Mouse (Mus musculus) kidney, embryonic 16.5 days (tissue): ENCODE measurements around the gene Gpr83. TPM values are rescaled to one million over a fixed set of nuclear protein-coding genes. Genes with fewer than 3 reads are reported as not detected.

Source experiments
- ATAC-seq: fragments of 200-750 bp; cut with Nextera tagmentation; 2 replicates; pipeline ENCODE4 v1.8.0; 2017; ENCODE audit warnings: moderate TSS enrichment; ENCODE audit not compliant: low FRiP score, low TSS enrichment
- H3K27ac ChIP-seq: fragments of 300-500 bp; sonication (generic); 2 replicates; pipeline ENCODE4 v1.5.1; 2014; ENCODE audit warnings: low read length
- H3K27me3 ChIP-seq: fragments of 300-500 bp; sonication (generic); 2 replicates; pipeline ENCODE4 v1.6.1; 2014; ENCODE audit warnings: low read length, control low read depth, mixed read lengths; ENCODE audit not compliant: insufficient read depth
- H3K36me3 ChIP-seq: fragments of 300-500 bp; sonication (generic); 2 replicates; pipeline ENCODE4 v1.6.1; 2014; ENCODE audit warnings: low read length, control low read depth, mixed read lengths; ENCODE audit not compliant: insufficient read depth
- H3K4me1 ChIP-seq: fragments of 300-500 bp; sonication (generic); 2 replicates; pipeline ENCODE4 v1.6.1; 2014; ENCODE audit warnings: low read length, control low read depth, mixed read lengths; ENCODE audit not compliant: insufficient read depth
- H3K4me2 ChIP-seq: fragments of 300-500 bp; sonication (generic); replicated peaks from 2 replicates; pipeline ENCODE4 v1.6.1; 2014; ENCODE audit warnings: low read depth, low read length
- H3K4me3 ChIP-seq: fragments of 300-500 bp; sonication (generic); 2 replicates; pipeline ENCODE4 v1.5.1; 2014; ENCODE audit warnings: mild to moderate bottlenecking, low read length
- H3K9ac ChIP-seq: fragments of 300-500 bp; sonication (generic); replicated peaks from 2 replicates; pipeline ENCODE4 v1.6.1; 2014; ENCODE audit warnings: low read length
- H3K9me3 ChIP-seq: fragments of 300-500 bp; sonication (generic); 2 replicates; pipeline ENCODE4 v1.6.1; 2016; ENCODE audit warnings: low read length, control low read depth
- WGBS: fragments of 180-500 bp; shearing (Covaris S2); extraction: QIAGEN DNeasy Blood & Tissue Kit; methylation state at CpG from one replicate; pipeline ENCODE4 v1.1.7; 2014; 5-methylcytosine and 5-hydroxymethylcytosine counted together
- polyA plus RNA-seq: library from polyadenylated mRNA; unstranded; fragments of >200 nt; fragmentation: Nextera tagmentation; extraction: Ambion mirVana; gene quantifications from 2 replicates; pipeline ENCODE4 v1.2.1, GENCODE M21; 2015

Gene Gpr83
- 0.49 and 0.53 TPM in 2 replicates for polyA plus RNA-seq

DNA sequence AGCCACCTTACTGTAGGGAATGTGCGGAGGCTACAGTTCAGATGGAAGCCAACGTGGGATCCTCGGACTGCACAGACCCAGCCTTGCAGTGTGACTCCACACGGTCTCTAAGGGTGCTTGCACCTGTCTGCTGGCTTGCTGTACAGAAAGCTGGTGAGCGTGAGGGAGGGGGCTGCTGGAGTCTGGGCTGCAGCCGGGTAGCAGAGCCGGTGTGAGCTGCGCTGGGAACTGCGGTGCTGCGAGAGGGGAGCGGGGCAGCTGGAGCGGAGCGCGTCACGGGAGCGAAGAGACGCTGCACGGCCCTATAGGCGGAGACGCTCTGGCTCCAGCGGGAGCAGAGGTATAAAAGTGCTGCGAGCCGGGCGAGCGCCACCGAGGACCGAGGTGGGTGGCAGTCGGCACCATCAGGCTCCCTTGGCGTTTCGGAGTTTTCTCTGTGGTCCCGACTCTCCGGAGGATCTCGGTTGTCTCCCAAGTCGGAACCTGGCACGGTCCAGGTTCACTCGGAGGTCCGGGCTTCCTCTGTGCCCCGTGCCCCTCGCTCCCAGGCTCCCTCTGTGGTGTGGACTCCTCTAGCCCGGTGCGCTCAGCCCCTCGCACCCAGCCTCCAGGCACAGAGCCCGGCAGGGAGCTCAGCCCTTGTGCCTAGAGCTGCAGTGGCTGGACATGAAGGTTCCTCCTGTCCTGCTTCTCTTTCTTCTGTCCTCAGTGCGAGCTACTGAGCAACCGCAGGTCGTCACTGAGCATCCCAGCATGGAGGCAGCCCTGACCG lies at the start of gene Gpr83:
Gpr83 (plus strand) TSS at position 343 of the 772 bp plus-strand sequence.
- H3K9ac ChIP-seq: peak within 1 kb of the TSS; percentile 55
- H3K4me2 ChIP-seq: peak within 1 kb of the TSS; percentile 67
- no peaks in the 10 kb centered on the region for H3K9me3 ChIP-seq
- peaks cover 4% of the 10 kb centered on the region for H3K4me1 ChIP-seq
- peak within 1 kb of the TSS; percentile 45 for H3K4me3 ChIP-seq
- H3K27ac ChIP-seq: no peak within 1 kb of the TSS
- 2% methylated on average over 47 of the region's 47 CpGs for WGBS
- peak; percentile 92 for ATAC-seq
- H3K27me3 ChIP-seq: peaks cover 33% of the 10 kb centered on the region
- no peaks in the 10 kb centered on the region for H3K36me3 ChIP-seq

DNA sequence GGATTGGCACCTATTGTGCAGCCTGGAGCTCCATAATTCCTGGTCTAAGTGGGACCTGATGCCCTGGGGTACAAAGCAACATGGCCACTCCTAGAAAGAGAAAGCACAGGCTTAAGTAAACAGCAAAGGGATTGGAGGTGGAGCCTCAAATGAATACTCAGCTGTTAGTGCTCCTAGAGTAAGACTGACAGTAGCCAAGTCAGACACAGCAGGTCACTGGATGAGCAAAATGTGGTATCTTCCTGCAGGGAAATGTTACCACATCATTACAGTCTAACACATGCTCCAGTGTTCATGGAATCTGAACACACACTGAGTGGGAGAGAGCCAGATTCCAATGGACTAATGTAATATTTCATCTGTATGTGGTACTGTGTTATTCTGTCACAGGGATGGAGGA lies 38.6 kb upstream of the Gpr83 start:
- H3K4me3 ChIP-seq: no peak overlapping the region
- H3K4me1 ChIP-seq: no peaks in the 10 kb centered on the region
- no peaks in the 10 kb centered on the region for H3K9me3 ChIP-seq
- peaks cover 52% of the 10 kb centered on the region for H3K36me3 ChIP-seq
- H3K27ac ChIP-seq: no peak overlapping the region
- no peaks in the 10 kb centered on the region for H3K27me3 ChIP-seq
- no peak overlapping the region for H3K4me2 ChIP-seq
- ATAC-seq: no peak
- no peak overlapping the region for H3K9ac ChIP-seq

GRCm38 (mm10) chr9:14824840-14825239 lies 35.2 kb upstream of the Gpr83 start:
- Histone ChIP-seq H3K9ac (no peak overlapping the region), H3K4me3 (no peak overlapping the region), H3K36me3 (peaks cover 30% of the 10 kb centered on the region), H3K27me3 (no peaks in the 10 kb centered on the region), H3K4me2 (no peak overlapping the region), H3K4me1 (no peaks in the 10 kb centered on the region), H3K9me3 (no peaks in the 10 kb centered on the region), H3K27ac (no peak overlapping the region)
- 84% methylated on average over 5 of the region's 5 CpGs for WGBS
- no peak for ATAC-seq

- peaks cover 27% of the 10 kb centered on the region for H3K36me3 ChIP-seq
- no peak overlapping the region for H3K9ac ChIP-seq
- H3K27ac ChIP-seq: no peak overlapping the region
- 78% methylated on average over 2 of the region's 2 CpGs for WGBS
- H3K27me3 ChIP-seq: no peaks in the 10 kb centered on the region
- H3K9me3 ChIP-seq: no peaks in the 10 kb centered on the region
- no peaks in the 10 kb centered on the region for H3K4me1 ChIP-seq
- ATAC-seq: no peak
- no peak overlapping the region for H3K4me2 ChIP-seq
- H3K4me3 ChIP-seq: no peak overlapping the region
Measured at GRCm38 (mm10) chr9:14827875-14828274, 32.1 kb upstream of the Gpr83 start.

GRCm38 (mm10) chr9:14832046-14832445 lies 28.0 kb upstream of the Gpr83 start:
- Histone ChIP-seq H3K4me1 (no peaks in the 10 kb centered on the region), H3K9ac (no peak overlapping the region), H3K36me3 (peaks cover 38% of the 10 kb centered on the region), H3K4me3 (no peak overlapping the region), H3K9me3 (no peaks in the 10 kb centered on the region), H3K4me2 (no peak overlapping the region), H3K27ac (no peak overlapping the region), H3K27me3 (no peaks in the 10 kb centered on the region)
- ATAC-seq: no peak
- WGBS: 85% methylated on average over 5 of the region's 5 CpGs

- H3K27ac ChIP-seq: no peak overlapping the region
- no peak overlapping the region for H3K9ac ChIP-seq
- H3K36me3 ChIP-seq: peaks cover 33% of the 10 kb centered on the region
- ATAC-seq: no peak
- WGBS: 95% methylated on average over 6 of the region's 6 CpGs
- no peak overlapping the region for H3K4me3 ChIP-seq
- 0 out of 2 replicates have a peak, but pooled peaks cover 3% of the 10 kb centered on the region for H3K4me1 ChIP-seq
- no peaks in the 10 kb centered on the region for H3K9me3 ChIP-seq
- no peaks in the 10 kb centered on the region for H3K27me3 ChIP-seq
- no peak overlapping the region for H3K4me2 ChIP-seq
Measured at GRCm38 (mm10) chr9:14835335-14836075, 24.5 kb upstream of the Gpr83 start.

GRCm38 (mm10) chr9:14839527-14839926 lies 20.5 kb upstream of the Gpr83 start:
- Histone ChIP-seq H3K9me3 (no peaks in the 10 kb centered on the region), H3K4me2 (no peak overlapping the region), H3K27ac (no peak overlapping the region), H3K4me1 (0 out of 2 replicates have a peak, but pooled peaks cover 7% of the 10 kb centered on the region), H3K4me3 (no peak overlapping the region), H3K36me3 (peaks cover 18% of the 10 kb centered on the region; the same call in 1 of the 2 replicates), H3K9ac (no peak overlapping the region), H3K27me3 (no peaks in the 10 kb centered on the region)
- 31% methylated on average over 7 of the region's 7 CpGs for WGBS
- peak; percentile 84 for ATAC-seq

DNA sequence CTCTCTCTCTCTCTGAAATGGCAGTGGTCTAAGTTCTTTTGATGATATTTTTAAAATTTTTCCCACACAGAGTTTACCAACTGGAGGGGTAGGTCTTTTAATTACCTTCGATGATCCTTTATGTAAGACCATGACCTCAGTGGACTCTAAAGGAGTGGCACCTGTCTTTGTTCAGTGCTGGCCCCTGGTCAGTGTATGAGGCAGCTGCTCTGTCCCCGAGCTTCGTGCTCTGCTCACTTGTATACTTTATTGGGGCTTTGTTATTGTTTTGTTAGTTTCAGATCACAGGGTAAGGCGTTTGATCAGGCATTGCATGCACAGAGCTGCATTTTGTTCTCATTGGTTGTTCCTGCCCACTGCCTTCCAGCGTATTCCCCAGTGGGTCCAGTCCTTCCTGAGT lies 20.0 kb upstream of the Gpr83 start:
- no peak overlapping the region for H3K27ac ChIP-seq
- H3K9me3 ChIP-seq: no peaks in the 10 kb centered on the region
- 49% methylated on average over 5 of the region's 5 CpGs for WGBS
- H3K4me1 ChIP-seq: 0 out of 2 replicates have a peak, but pooled peaks cover 7% of the 10 kb centered on the region
- H3K36me3 ChIP-seq: peaks cover 13% of the 10 kb centered on the region; the same call in 1 of the 2 replicates
- H3K9ac ChIP-seq: no peak overlapping the region
- H3K4me3 ChIP-seq: no peak overlapping the region
- no peaks in the 10 kb centered on the region for H3K27me3 ChIP-seq
- no peak; the same call in 1 of the 2 replicates for ATAC-seq
- H3K4me2 ChIP-seq: no peak overlapping the region

DNA sequence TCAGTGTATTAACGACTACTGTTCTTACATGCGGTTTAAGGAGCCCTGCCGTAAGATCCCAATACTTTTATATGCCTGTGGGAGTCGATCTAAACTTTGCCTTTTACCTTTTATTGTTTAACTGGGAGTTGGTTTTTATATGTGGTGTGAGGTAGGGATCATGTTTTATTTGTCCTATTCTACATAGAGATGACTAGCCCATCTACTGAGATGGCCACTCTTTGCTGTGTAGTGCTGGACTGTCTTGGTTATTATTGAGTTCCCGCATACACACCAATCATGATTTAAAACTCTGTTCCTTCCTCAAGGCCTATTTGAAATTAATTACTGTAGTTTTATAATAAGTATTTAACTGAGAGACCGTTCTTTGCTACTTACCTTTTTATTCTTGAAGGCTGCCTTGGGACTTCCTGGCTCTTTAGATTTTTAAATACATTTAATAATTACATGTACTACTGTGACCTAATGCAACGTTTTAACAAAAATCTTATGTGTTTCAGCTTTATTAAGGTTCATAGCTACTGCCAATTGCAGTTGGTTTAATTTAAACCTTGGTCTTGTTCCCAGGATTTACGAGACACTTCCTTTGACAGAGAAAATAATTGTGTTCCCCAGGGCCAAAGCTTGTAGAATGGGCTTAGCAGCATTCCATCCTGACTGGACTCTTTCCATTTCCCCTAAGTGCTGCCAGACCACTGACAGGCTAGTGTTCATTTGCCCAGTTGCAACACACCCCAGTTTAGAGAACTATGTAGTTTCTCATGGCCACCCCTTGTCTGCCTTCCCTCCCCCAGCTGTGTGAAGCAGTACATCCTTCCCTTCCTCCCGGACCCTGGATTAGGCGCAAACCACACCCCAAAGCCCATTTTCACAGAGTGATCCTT lies 17.9 kb upstream of the Gpr83 start:
- no peak overlapping the region for H3K4me3 ChIP-seq
- no peaks in the 10 kb centered on the region for H3K27me3 ChIP-seq
- WGBS: 65% methylated on average over 10 of the region's 10 CpGs
- no peak for ATAC-seq
- H3K9me3 ChIP-seq: 0 out of 2 replicates have a peak, but pooled peaks cover 2% of the 10 kb centered on the region
- H3K36me3 ChIP-seq: no peaks in the 10 kb centered on the region
- no peak overlapping the region for H3K9ac ChIP-seq
- no peak overlapping the region for H3K27ac ChIP-seq
- 0 out of 2 replicates have a peak, but pooled peaks cover 7% of the 10 kb centered on the region for H3K4me1 ChIP-seq
- no peak overlapping the region for H3K4me2 ChIP-seq
